Mouse (Mus musculus): ENCODE data around the gene Mex3a.

DNA sequence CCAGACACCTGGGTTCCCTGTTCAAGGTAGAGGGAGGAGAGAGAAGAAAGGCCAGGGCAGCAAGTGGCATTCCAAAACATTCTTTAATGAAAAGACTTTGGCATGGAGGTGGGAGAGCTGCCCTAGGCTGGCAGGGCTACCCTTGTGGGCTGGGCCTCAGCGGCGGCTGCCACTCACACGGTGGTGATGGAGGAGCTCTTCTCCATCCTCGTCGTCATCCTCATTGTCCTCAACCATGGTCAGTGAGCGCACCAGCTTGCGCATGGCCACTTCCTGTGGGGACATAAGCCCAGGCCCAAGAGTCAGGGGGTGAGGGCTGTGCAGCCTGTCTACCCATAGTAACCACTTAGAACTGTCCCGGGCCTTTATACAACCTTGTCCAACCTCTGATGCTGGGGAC lies 49.1 kb upstream of the Mex3a start:
- TF ChIP-seq POLR2A (IDR thresholded peaks at IDR 0.05; ENCODE audit: extremely low read depth, insufficient read depth, low read length) (no peak), CTCF (IDR thresholded peaks at IDR 0.05; ENCODE audit: low read depth, low read length) (no peak)

Data from liver, adult 2 months (tissue).